17 mouse cellular contexts compared by ENCODE assay signal in the genomic region with DNA sequence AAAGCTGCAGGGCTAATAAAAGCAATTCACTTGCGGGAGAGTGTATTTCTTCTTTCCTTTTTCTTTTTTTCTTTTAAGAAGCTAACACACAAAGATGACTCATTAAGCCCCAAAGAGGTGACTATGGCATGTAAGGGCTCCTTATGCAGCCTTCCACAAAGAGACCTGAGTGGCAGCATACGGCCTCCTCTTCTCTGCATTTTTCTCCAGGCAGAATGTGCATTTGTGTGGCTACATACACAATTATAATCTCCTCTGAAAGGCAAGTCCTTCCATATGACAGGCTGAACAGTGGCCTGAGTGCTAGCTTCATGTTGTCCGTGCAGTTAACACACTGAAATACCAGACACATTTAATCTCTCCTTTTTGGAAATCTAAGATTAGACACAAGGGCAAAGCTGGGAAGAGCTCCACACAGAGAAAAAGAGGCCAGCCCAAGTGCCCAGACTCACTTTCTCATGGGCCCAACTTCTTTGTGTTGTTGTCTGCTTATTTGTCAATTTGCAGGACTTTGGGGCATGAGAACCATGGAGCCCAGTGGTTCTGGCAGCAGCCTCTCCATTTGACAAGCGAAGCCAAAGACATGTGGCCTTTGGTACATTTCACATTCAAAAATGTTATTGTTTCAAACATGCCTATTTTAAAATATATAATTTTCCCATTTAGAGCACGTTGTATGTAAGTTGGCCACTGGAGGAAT. TPM values are rescaled to one million over a fixed set of nuclear protein-coding genes. Genes with fewer than 3 reads are reported as not detected.
DNase-seq lines count a peak whose midpoint lies in the region; ATAC-seq and TF ChIP-seq lines count a peak whose summit lies in the region.
"Had no signal": no experiment of that assay in that cellular context is flagged by ENCODE, and none has a peak within 500 bp of the region (broad histone marks: within the 10 kb centered on the region; RNA-seq: fewer than 3 reads in every experiment).

No protein-coding gene starts in this region.

- no peak for TF ChIP-seq CTCF in gastrocnemius, adult 2 months (IDR thresholded peaks at IDR 0.05)
- TF ChIP-seq CTCF in heart, adult 2 months (IDR thresholded peaks at IDR 0.05) = no peak
- no peak for TF ChIP-seq CTCF in midbrain, postnatal 0 days (IDR thresholded peaks at IDR 0.05)

- 62% methylated on average over 5 of the region's 5 CpGs for WGBS in heart, embryonic 16.5 days
- 76% methylated on average over 5 of the region's 5 CpGs for WGBS in heart, adult 2 months
- 52% methylated on average over 5 of the region's 5 CpGs for WGBS in midbrain, embryonic 13.5 days
- WGBS in midbrain, postnatal 0 days = 54% methylated on average over 5 of the region's 5 CpGs
- WGBS in forebrain, embryonic 15.5 days = 25% methylated on average over 5 of the region's 5 CpGs

- no peak for TF ChIP-seq EP300 in heart, adult 2 months (IDR thresholded peaks at IDR 0.05; ENCODE audit: insufficient read depth, low read depth, low read length)

- ATAC-seq in heart, embryonic 16.5 days (replicated peaks; ENCODE audit: extremely low read depth, insufficient read depth, low FRiP score) = peak; percentile 60; the same call in 1 of the 2 replicates
- no peak for ATAC-seq in midbrain, embryonic 13.5 days
- no peak for ATAC-seq in midbrain, postnatal 0 days (ENCODE audit: low FRiP score)
- ATAC-seq in forebrain, embryonic 15.5 days (replicated peaks) = no peak
- ATAC-seq: intestine, embryonic 15.5 days; liver, postnatal 0 days had no signal

- H3K9ac ChIP-seq in heart, embryonic 16.5 days (ENCODE audit: low read length) = no peak overlapping the region
- H3K9ac ChIP-seq in heart, adult 2 months (ENCODE audit: low read depth, low read length) = no peak overlapping the region
- H3K9ac ChIP-seq in midbrain, embryonic 13.5 days (replicated peaks) = no peak overlapping the region
- H3K9ac ChIP-seq in midbrain, postnatal 0 days (replicated peaks; ENCODE audit: low read length, poor library complexity, severe bottlenecking) = no peak overlapping the region
- no peak overlapping the region for H3K9ac ChIP-seq in forebrain, embryonic 15.5 days (replicated peaks)
- H3K9ac ChIP-seq: hindbrain, embryonic 14.5 days; intestine, embryonic 15.5 days; liver, postnatal 0 days had no signal

- H3K9me3 ChIP-seq in heart, embryonic 16.5 days (replicated peaks; ENCODE audit: control insufficient read depth, low read length) = no peaks in the 10 kb centered on the region
- H3K9me3 ChIP-seq in midbrain, embryonic 13.5 days = no peaks in the 10 kb centered on the region
- H3K9me3 ChIP-seq in midbrain, postnatal 0 days (ENCODE audit: low read length) = no peaks in the 10 kb centered on the region
- no peaks in the 10 kb centered on the region for H3K9me3 ChIP-seq in forebrain, embryonic 15.5 days
- H3K9me3 ChIP-seq: intestine, embryonic 15.5 days; megakaryocyte, embryonic 14.5 days had no signal

- H3K27me3 ChIP-seq in heart, embryonic 16.5 days (ENCODE audit: control insufficient read depth, insufficient read depth, low read length) = no peaks in the 10 kb centered on the region
- no peaks in the 10 kb centered on the region for H3K27me3 ChIP-seq in heart, adult 2 months (ENCODE audit: control insufficient read depth, insufficient read depth, low read length)
- H3K27me3 ChIP-seq in midbrain, embryonic 13.5 days = no peaks in the 10 kb centered on the region
- no peaks in the 10 kb centered on the region for H3K27me3 ChIP-seq in midbrain, postnatal 0 days (ENCODE audit: insufficient read depth, low read length)
- H3K27me3 ChIP-seq in forebrain, embryonic 15.5 days = no peaks in the 10 kb centered on the region
- H3K27me3 ChIP-seq: intestine, embryonic 15.5 days had no signal

- peaks cover 12% of the 10 kb centered on the region for H3K4me1 ChIP-seq in heart, embryonic 16.5 days (ENCODE audit: control insufficient read depth, insufficient read depth, low read length)
- no peaks in the 10 kb centered on the region; the same call in 1 of the 2 replicates for H3K4me1 ChIP-seq in heart, adult 2 months (ENCODE audit: control insufficient read depth, insufficient read depth, low read length)
- H3K4me1 ChIP-seq in midbrain, embryonic 13.5 days (replicated peaks) = peaks cover 14% of the 10 kb centered on the region
- no peaks in the 10 kb centered on the region for H3K4me1 ChIP-seq in midbrain, postnatal 0 days (ENCODE audit: insufficient read depth, low read length)
- H3K4me1 ChIP-seq in forebrain, embryonic 15.5 days = peaks cover 31% of the 10 kb centered on the region
- H3K4me1 ChIP-seq: intestine, embryonic 15.5 days; megakaryocyte, embryonic 14.5 days had no signal

- no peaks in the 10 kb centered on the region for H3K36me3 ChIP-seq in heart, embryonic 16.5 days (ENCODE audit: control insufficient read depth, insufficient read depth)
- H3K36me3 ChIP-seq in heart, adult 2 months (ENCODE audit: control insufficient read depth, insufficient read depth, low read length) = no peaks in the 10 kb centered on the region
- 0 out of 2 replicates have a peak, but pooled peaks cover 3% of the 10 kb centered on the region for H3K36me3 ChIP-seq in midbrain, embryonic 13.5 days
- no peaks in the 10 kb centered on the region for H3K36me3 ChIP-seq in midbrain, postnatal 0 days (ENCODE audit: insufficient read depth, low read length)
- H3K36me3 ChIP-seq in forebrain, embryonic 15.5 days = no peaks in the 10 kb centered on the region
- H3K36me3 ChIP-seq: intestine, embryonic 15.5 days had no signal

- intact Hi-C loops in gastrocnemius, adult 2 months (cut with DNase I) = no loop called here
- intact Hi-C loops in heart, adult 2 months (cut with DNase I) = no loop called here

- DNase-seq in gastrocnemius, adult 2 months = no peak
- no peak for DNase-seq in gastrocnemius, adult 8-10 months (ENCODE audit: low spot score in 2 of 2)
- DNase-seq in heart, adult 2 months = no peak
- no peak for DNase-seq in midbrain, postnatal 0 days (ENCODE audit: low spot score)
- no peak for DNase-seq in cerebellum, adult 8-10 months
- DNase-seq: cerebellum, adult 11 months; cerebellum, postnatal 25 days; liver; liver, postnatal 0 days; retina, postnatal 1 day; thymus, adult 2 months had no signal

- no peak overlapping the region; the same call in 1 of the 2 replicates for H3K4me2 ChIP-seq in heart, embryonic 16.5 days (ENCODE audit: low read depth, low read length)
- no peak overlapping the region for H3K4me2 ChIP-seq in midbrain, embryonic 13.5 days (replicated peaks)
- H3K4me2 ChIP-seq in midbrain, postnatal 0 days (ENCODE audit: low read depth, low read length, poor library complexity, severe bottlenecking) = no peak overlapping the region
- H3K4me2 ChIP-seq in forebrain, embryonic 15.5 days (replicated peaks) = no peak overlapping the region
- H3K4me2 ChIP-seq: hindbrain, embryonic 14.5 days; intestine, embryonic 15.5 days had no signal

- TF ChIP-seq POLR2A in heart, adult 2 months (IDR thresholded peaks at IDR 0.05; ENCODE audit: insufficient read depth, low read depth, low read length) = no peak

- no peaks in the 10 kb centered on the region for H3K79me2 ChIP-seq in heart, adult 2 months (replicated peaks; ENCODE audit: control insufficient read depth, insufficient read depth, low read length)

- H3K4me3 ChIP-seq in gastrocnemius, adult 2 months = no peak overlapping the region
- H3K4me3 ChIP-seq in heart, embryonic 16.5 days (ENCODE audit: low read length) = no peak overlapping the region
- H3K4me3 ChIP-seq in heart, adult 2 months = no peak overlapping the region
- no peak overlapping the region for H3K4me3 ChIP-seq in midbrain, embryonic 13.5 days (replicated peaks)
- H3K4me3 ChIP-seq in midbrain, postnatal 0 days (ENCODE audit: low read depth, low read length) = no peak overlapping the region
- H3K4me3 ChIP-seq in forebrain, embryonic 15.5 days = no peak overlapping the region
- H3K4me3 ChIP-seq: intestine, embryonic 15.5 days; megakaryocyte, embryonic 14.5 days had no signal

- peak overlapping the region; percentile 38 for H3K27ac ChIP-seq in gastrocnemius, adult 2 months
- H3K27ac ChIP-seq in heart, embryonic 16.5 days (ENCODE audit: low read length) = peak overlapping the region; percentile 83
- H3K27ac ChIP-seq in heart, adult 2 months = no peak overlapping the region
- 0 out of 2 replicates have a peak overlapping the region, but pooled peaks have one; percentile 30 for H3K27ac ChIP-seq in midbrain, embryonic 13.5 days
- H3K27ac ChIP-seq in midbrain, postnatal 0 days (ENCODE audit: low read depth, low read length) = no peak overlapping the region; the same call in 1 of the 2 replicates
- H3K27ac ChIP-seq in forebrain, embryonic 15.5 days (replicated peaks) = peak overlapping the region; percentile 69
- H3K27ac ChIP-seq: hindbrain, embryonic 14.5 days; intestine, embryonic 15.5 days had no signal

RNA-seq across cellular contexts. Expression of gene 1110051M20Rik, which starts 7.2 kb away (rescaled TPM):
- total RNA-seq in gastrocnemius, adult 2 months (2021) = 10 to 100 TPM; 13.4 to 20.0 TPM
- total RNA-seq in gastrocnemius, adult 8-10 months (2022) = 10 to 100 TPM; 15.2 to 21.6 (median 18.8) TPM
- 42.9 and 46.0 TPM in 2 replicates for polyA plus RNA-seq in heart, embryonic 16.5 days (2015; fragmentation: Nextera tagmentation; extraction: Ambion mirVana)
- total RNA-seq in heart, adult 2 months (2021) = 10 to 100 TPM in 1 of 2 experiments, 1 to 10 TPM in 1; 8.4 to 13.2 TPM
- 14.7 and 18.4 TPM in 2 replicates for polyA plus RNA-seq in heart, adult 2 months (2012; rRNA removed)
- 147 and 165 TPM in 2 replicates for polyA plus RNA-seq in midbrain, embryonic 13.5 days (2015; fragmentation: Nextera tagmentation; extraction: Ambion mirVana)
- total RNA-seq in midbrain, postnatal 0 days (2014; rRNA removed) = 146 and 158 TPM in 2 replicates
- polyA plus RNA-seq in midbrain, postnatal 0 days (2015; fragmentation: Nextera tagmentation; extraction: Ambion mirVana) = 171 and 172 TPM in 2 replicates
- polyA plus RNA-seq in forebrain, embryonic 15.5 days (2015; fragmentation: Nextera tagmentation; extraction: Ambion mirVana) = 159 and 168 TPM in 2 replicates

RNA-seq across cellular contexts. Expression of gene Lrp4, which starts 20.0 kb away (rescaled TPM):
- total RNA-seq in gastrocnemius, adult 2 months (2021) = 10 to 100 TPM in 1 of 2 experiments, 1 to 10 TPM in 1; 7.8 to 10.2 TPM
- total RNA-seq in gastrocnemius, adult 8-10 months (2022) = 1 to 10 TPM; 6.9 to 9.4 (median 9.2) TPM
- polyA plus RNA-seq in heart, embryonic 16.5 days (2015; fragmentation: Nextera tagmentation; extraction: Ambion mirVana) = 3.9 and 4.5 TPM in 2 replicates
- 10 to 100 TPM; 10.6 to 12.3 TPM for total RNA-seq in heart, adult 2 months (2021)
- polyA plus RNA-seq in heart, adult 2 months (2012; rRNA removed) = 3.8 and 6.7 TPM in 2 replicates
- 7.1 and 10.2 TPM in 2 replicates for polyA plus RNA-seq in midbrain, embryonic 13.5 days (2015; fragmentation: Nextera tagmentation; extraction: Ambion mirVana)
- total RNA-seq in midbrain, postnatal 0 days (2014; rRNA removed) = 17.1 and 19.2 TPM in 2 replicates
- 3.4 TPM in 2 replicates for polyA plus RNA-seq in midbrain, postnatal 0 days (2015; fragmentation: Nextera tagmentation; extraction: Ambion mirVana)
- polyA plus RNA-seq in forebrain, embryonic 15.5 days (2015; fragmentation: Nextera tagmentation; extraction: Ambion mirVana) = 6.0 and 6.8 TPM in 2 replicates

Comparison
In these comparisons a context has a peak if more than half of its experiments do, and no peak if none do; other contexts are left out.
1. H3K27ac ChIP-seq: peak in gastrocnemius, adult 2 months (single experiment), heart, embryonic 16.5 days (single experiment), midbrain, embryonic 13.5 days (single experiment) and forebrain, embryonic 15.5 days (single experiment); none in heart, adult 2 months (single experiment) and midbrain, postnatal 0 days (single experiment).